ENCODE assay signal across 15 mouse cellular contexts in the genomic region with DNA sequence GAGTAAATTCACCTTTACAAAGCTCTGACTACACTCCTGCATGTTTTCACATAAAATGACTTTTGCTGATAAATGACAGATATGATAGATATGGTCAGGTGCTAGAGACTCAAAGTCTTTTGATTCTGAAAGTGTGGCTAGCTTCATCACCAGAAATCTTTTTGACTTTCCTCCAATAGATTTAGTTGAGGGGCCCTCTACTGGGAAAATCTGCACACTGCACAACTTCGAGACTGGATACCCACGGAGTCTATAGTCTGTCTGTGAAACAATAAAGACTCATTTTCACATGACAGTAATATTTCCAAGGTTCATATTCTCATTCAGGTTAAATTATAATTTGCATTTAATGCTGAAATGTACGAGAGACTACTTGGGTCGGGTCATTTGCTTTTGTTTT. TPM values are rescaled to one million over a fixed set of nuclear protein-coding genes. Genes with fewer than 3 reads are reported as not detected.
A peak's percentile ranks its signal among the peaks of the same experiment; 100 is the strongest.
DNase-seq lines count a peak whose midpoint lies in the region; ATAC-seq and TF ChIP-seq lines count a peak whose summit lies in the region.
"Had no signal": no experiment of that assay in that cellular context is flagged by ENCODE, and none has a peak within 500 bp of the region (broad histone marks: within the 10 kb centered on the region; RNA-seq: fewer than 3 reads in every experiment).

No protein-coding gene starts in this region.

- no peaks in the 10 kb centered on the region for H3K4me1 ChIP-seq in forebrain, embryonic 14.5 days (ENCODE audit: control insufficient read depth, insufficient read depth, low read length)
- no peaks in the 10 kb centered on the region for H3K4me1 ChIP-seq in forebrain, embryonic 16.5 days (replicated peaks; ENCODE audit: control insufficient read depth, insufficient read depth, low read length)
- H3K4me1 ChIP-seq: limb, embryonic 10.5 days; midbrain, embryonic 10.5 days; neural tube, embryonic 12.5 days had no signal

- no peak overlapping the region for H3K4me2 ChIP-seq in forebrain, embryonic 14.5 days (ENCODE audit: low read length)
- no peak overlapping the region for H3K4me2 ChIP-seq in forebrain, embryonic 16.5 days (ENCODE audit: low read length)
- H3K4me2 ChIP-seq: neural tube, embryonic 12.5 days had no signal

- no peaks in the 10 kb centered on the region for H3K27me3 ChIP-seq in forebrain, embryonic 14.5 days (replicated peaks; ENCODE audit: control insufficient read depth, insufficient read depth, low read length)
- H3K27me3 ChIP-seq in forebrain, embryonic 16.5 days (replicated peaks; ENCODE audit: control insufficient read depth, insufficient read depth, low read length) = no peaks in the 10 kb centered on the region
- H3K27me3 ChIP-seq: neural tube, embryonic 12.5 days had no signal

- no peaks in the 10 kb centered on the region for H3K9me3 ChIP-seq in forebrain, embryonic 14.5 days (replicated peaks; ENCODE audit: control insufficient read depth, low read length)
- H3K9me3 ChIP-seq in forebrain, embryonic 16.5 days (ENCODE audit: control insufficient read depth, low read length) = no peaks in the 10 kb centered on the region
- H3K9me3 ChIP-seq: limb, embryonic 10.5 days; midbrain, embryonic 10.5 days; neural tube, embryonic 12.5 days had no signal

- no peaks in the 10 kb centered on the region for H3K36me3 ChIP-seq in forebrain, embryonic 14.5 days (ENCODE audit: control insufficient read depth, insufficient read depth, low read length)
- no peaks in the 10 kb centered on the region for H3K36me3 ChIP-seq in forebrain, embryonic 16.5 days (ENCODE audit: control insufficient read depth, insufficient read depth)
- H3K36me3 ChIP-seq: limb, embryonic 10.5 days; midbrain, embryonic 10.5 days; neural tube, embryonic 12.5 days had no signal

- ATAC-seq in forebrain, embryonic 14.5 days = no peak
- no peak for ATAC-seq in forebrain, embryonic 16.5 days

- H3K4me3 ChIP-seq in forebrain, embryonic 14.5 days (ENCODE audit: low read depth, low read length) = no peak overlapping the region
- no peak overlapping the region for H3K4me3 ChIP-seq in forebrain, embryonic 16.5 days (replicated peaks; ENCODE audit: low read length)
- H3K4me3 ChIP-seq in layer of hippocampus, adult 2 months = no peak overlapping the region
- H3K4me3 ChIP-seq: limb, embryonic 10.5 days; midbrain, embryonic 10.5 days; neural tube, embryonic 12.5 days had no signal

- whole genome bisulfite sequencing in forebrain, embryonic 14.5 days = 62% methylated on average over 4 of the region's 4 CpGs
- 59% methylated on average over 4 of the region's 4 CpGs for WGBS in forebrain, embryonic 16.5 days

- H3K9ac ChIP-seq in forebrain, embryonic 14.5 days (ENCODE audit: low read length) = no peak overlapping the region
- H3K9ac ChIP-seq in forebrain, embryonic 16.5 days (replicated peaks; ENCODE audit: low read depth, low read length) = no peak overlapping the region
- H3K9ac ChIP-seq: neural tube, embryonic 12.5 days had no signal

- peak; percentile 79 for TF ChIP-seq CTCF in layer of hippocampus, adult 2 months (conservative IDR thresholded peaks at IDR 0.05)

- DNase-seq in forebrain, embryonic 14.5 days (ENCODE audit: low spot score) = peak; percentile 29
- DNase-seq in layer of hippocampus, adult 2 months (ENCODE audit: low spot score in 2 of 2) = peak; percentile 13 to 37
- no peak for DNase-seq in layer of hippocampus, adult 9-11 months
- DNase-seq in 3T3-L1 (ENCODE audit: low read depth, low spot score) = peak; percentile 20
- peak; percentile 22 for DNase-seq in NIH3T3 (ENCODE audit: low read depth)
- DNase-seq in ovary, adult 18-20 months (ENCODE audit: low spot score) = no peak
- DNase-seq: heart, postnatal 10 days had no signal

- no peak overlapping the region for H3K27ac ChIP-seq in forebrain, embryonic 14.5 days (ENCODE audit: low read depth, low read length)
- no peak overlapping the region for H3K27ac ChIP-seq in forebrain, embryonic 16.5 days (ENCODE audit: low read length)
- no peak overlapping the region for H3K27ac ChIP-seq in layer of hippocampus, adult 2 months
- H3K27ac ChIP-seq: limb, embryonic 10.5 days; midbrain, embryonic 10.5 days; neural tube, embryonic 12.5 days had no signal

RNA-seq across cellular contexts. Expression of a gene that starts 9.8 kb away (rescaled TPM):
- 0.46 and 0.64 TPM in 2 replicates for polyA plus RNA-seq in forebrain, embryonic 14.5 days (2014; fragmentation: Nextera tagmentation; extraction: Ambion mirVana)
- 0.46 and 0.65 TPM in 2 replicates for polyA plus RNA-seq in forebrain, embryonic 16.5 days (2015; fragmentation: Nextera tagmentation; extraction: Ambion mirVana)
- total RNA-seq in layer of hippocampus, adult 2 months (2021) = under 1 TPM; 0.39 to 0.84 TPM
- total RNA-seq: gastrocnemius, postnatal 4 days; heart, postnatal 10 days had no signal
- polyA plus RNA-seq: forebrain, embryonic 11.5 days; kidney, embryonic 14.5 days; limb, embryonic 10.5 days; liver, embryonic 16.5 days; midbrain, embryonic 10.5 days had no signal

Comparison
In these comparisons a context has a peak if more than half of its experiments do, and no peak if none do; other contexts are left out.
1. DNase-seq: peak in forebrain, embryonic 14.5 days (single experiment), layer of hippocampus, adult 2 months (2 of 2), 3T3-L1 (single experiment) and NIH3T3 (single experiment); none in layer of hippocampus, adult 9-11 months (single experiment) and ovary, adult 18-20 months (single experiment).